In the genomic region with DNA sequence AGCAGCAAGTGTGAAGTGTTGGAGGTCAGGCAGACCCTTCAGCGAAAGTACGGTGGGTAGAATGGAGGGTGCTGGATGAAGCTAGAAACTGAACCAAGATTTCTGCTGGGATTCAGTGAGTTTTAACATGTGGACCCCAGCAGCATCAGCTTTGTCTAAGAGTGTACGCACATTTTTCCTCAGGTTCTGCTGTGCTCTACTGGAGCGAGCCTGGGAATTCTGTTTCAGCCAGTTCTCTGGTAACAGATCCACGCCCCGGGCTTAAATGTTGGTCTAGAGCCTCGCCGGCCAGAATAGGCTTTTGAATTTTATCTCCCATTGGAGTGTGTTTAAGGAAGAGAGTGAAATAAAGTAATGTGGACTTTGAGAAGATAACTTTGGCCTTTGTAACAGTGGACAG, we compare ENCODE assay signal across 22 mouse cellular contexts. TPM values are rescaled to one million over a fixed set of nuclear protein-coding genes. Genes with fewer than 3 reads are reported as not detected.
DNase-seq lines count a peak whose midpoint lies in the region; ATAC-seq and TF ChIP-seq lines count a peak whose summit lies in the region.
"Had no signal": no experiment of that assay in that cellular context is flagged by ENCODE, and none has a peak within 500 bp of the region (broad histone marks: within the 10 kb centered on the region; RNA-seq: fewer than 3 reads in every experiment).

No protein-coding gene starts in this region.

- ATAC-seq in hindbrain, embryonic 13.5 days (ENCODE audit: low FRiP score): no peak
- no peak for ATAC-seq in hindbrain, postnatal 0 days
- ATAC-seq in kidney, embryonic 15.5 days (replicated peaks; ENCODE audit: low FRiP score): peak; percentile 82
- ATAC-seq in frontal cortex, adult (ENCODE audit: low TSS enrichment): no peak
- ATAC-seq: CD4-positive, CD25-positive, alpha-beta regulatory T cell, adult 4 months; forebrain, embryonic 15.5 days had no signal

- no peak overlapping the region for H3K9ac ChIP-seq in hindbrain, embryonic 13.5 days
- H3K9ac ChIP-seq in hindbrain, postnatal 0 days (replicated peaks; ENCODE audit: low read length): no peak overlapping the region
- no peak overlapping the region for H3K9ac ChIP-seq in kidney, embryonic 15.5 days
- H3K9ac ChIP-seq: embryonic facial prominence, embryonic 12.5 days; forebrain, embryonic 15.5 days; heart, embryonic 15.5 days had no signal

- WGBS in hindbrain, embryonic 13.5 days: 91% methylated on average over 8 of the region's 8 CpGs
- WGBS in hindbrain, postnatal 0 days: 81% methylated on average over 8 of the region's 8 CpGs
- WGBS in kidney, embryonic 15.5 days: 59% methylated on average over 8 of the region's 8 CpGs

- H3K36me3 ChIP-seq in hindbrain, embryonic 13.5 days: no peaks in the 10 kb centered on the region
- no peaks in the 10 kb centered on the region for H3K36me3 ChIP-seq in hindbrain, postnatal 0 days (ENCODE audit: insufficient read depth, low read length)
- H3K36me3 ChIP-seq in kidney, embryonic 15.5 days: no peaks in the 10 kb centered on the region
- H3K36me3 ChIP-seq: embryonic facial prominence, embryonic 12.5 days; forebrain, embryonic 15.5 days; G1E; heart, embryonic 15.5 days had no signal

- H3K4me3 ChIP-seq in hindbrain, embryonic 13.5 days: no peak overlapping the region
- H3K4me3 ChIP-seq in hindbrain, postnatal 0 days (ENCODE audit: low read length): no peak overlapping the region
- no peak overlapping the region for H3K4me3 ChIP-seq in kidney, embryonic 15.5 days (replicated peaks)
- H3K4me3 ChIP-seq: embryonic facial prominence, embryonic 12.5 days; forebrain, embryonic 15.5 days; heart, embryonic 15.5 days had no signal

- H3K4me2 ChIP-seq in hindbrain, embryonic 13.5 days: no peak overlapping the region
- H3K4me2 ChIP-seq in hindbrain, postnatal 0 days (ENCODE audit: low read depth, low read length): no peak overlapping the region
- H3K4me2 ChIP-seq in kidney, embryonic 15.5 days: no peak overlapping the region
- H3K4me2 ChIP-seq: embryonic facial prominence, embryonic 12.5 days; forebrain, embryonic 15.5 days; heart, embryonic 11.5 days; heart, embryonic 15.5 days had no signal

- H3K4me1 ChIP-seq in hindbrain, embryonic 13.5 days (replicated peaks): peaks cover 32% of the 10 kb centered on the region
- H3K4me1 ChIP-seq in hindbrain, postnatal 0 days (ENCODE audit: insufficient read depth, low read length): peaks cover 4% of the 10 kb centered on the region; the same call in 1 of the 2 replicates
- 0 out of 2 replicates have a peak, but pooled peaks cover 3% of the 10 kb centered on the region for H3K4me1 ChIP-seq in kidney, embryonic 15.5 days
- H3K4me1 ChIP-seq: embryonic facial prominence, embryonic 12.5 days had no signal

- TF ChIP-seq CTCF in hindbrain, postnatal 0 days (IDR thresholded peaks at IDR 0.05; ENCODE audit: low read depth): no peak

- 0 out of 2 replicates have a peak overlapping the region, but pooled peaks have one; percentile 23 for H3K27ac ChIP-seq in hindbrain, embryonic 13.5 days
- H3K27ac ChIP-seq in hindbrain, postnatal 0 days: no peak overlapping the region
- H3K27ac ChIP-seq in kidney, embryonic 15.5 days: peak overlapping the region; percentile 64
- H3K27ac ChIP-seq: embryonic facial prominence, embryonic 12.5 days; forebrain, embryonic 15.5 days; heart, embryonic 15.5 days had no signal

- H3K27me3 ChIP-seq in hindbrain, embryonic 13.5 days: no peaks in the 10 kb centered on the region
- H3K27me3 ChIP-seq in hindbrain, postnatal 0 days (ENCODE audit: insufficient read depth, low read length): no peaks in the 10 kb centered on the region
- no peaks in the 10 kb centered on the region for H3K27me3 ChIP-seq in kidney, embryonic 15.5 days
- H3K27me3 ChIP-seq: embryonic facial prominence, embryonic 12.5 days; forebrain, embryonic 15.5 days; heart, embryonic 15.5 days had no signal

- H3K9me3 ChIP-seq in hindbrain, embryonic 13.5 days: no peaks in the 10 kb centered on the region
- H3K9me3 ChIP-seq in hindbrain, postnatal 0 days (ENCODE audit: low read length): no peaks in the 10 kb centered on the region
- H3K9me3 ChIP-seq in kidney, embryonic 15.5 days (replicated peaks): no peaks in the 10 kb centered on the region
- H3K9me3 ChIP-seq: embryonic facial prominence, embryonic 12.5 days; forebrain, embryonic 15.5 days; heart, embryonic 15.5 days had no signal

- DNase-seq in hindbrain, postnatal 0 days (ENCODE audit: low spot score): no peak
- DNase-seq in kidney, adult 11 months: no peak
- peak; percentile 13 to 20 for DNase-seq in kidney, postnatal 36 days
- no peak for DNase-seq in left cerebral cortex, adult 18-20 months (ENCODE audit: low spot score in 2 of 2)
- DNase-seq: adrenal gland, postnatal 10 days; B cell, adult 2 months; cerebellum, adult 11 months; cerebellum, adult 8-10 months; cerebellum, postnatal 25 days; gastrocnemius, postnatal 10 days; heart, adult 18-20 months; heart, postnatal 14 days had no signal

RNA-seq across cellular contexts. Expression of gene Plppr1, which starts 45.8 kb away (rescaled TPM):
- 55.1 and 59.2 TPM in 2 replicates for polyA plus RNA-seq in hindbrain, embryonic 13.5 days (2015; fragmentation: Nextera tagmentation; extraction: Ambion mirVana)
- total RNA-seq in hindbrain, postnatal 0 days (2014; rRNA removed): 38.7 and 46.1 TPM in 2 replicates
- polyA plus RNA-seq in hindbrain, postnatal 0 days (2015; fragmentation: Nextera tagmentation; extraction: Ambion mirVana): 53.1 and 54.4 TPM in 2 replicates
- 5.0 and 5.6 TPM in 2 replicates for polyA plus RNA-seq in kidney, embryonic 15.5 days (2015; fragmentation: Nextera tagmentation; extraction: Ambion mirVana)
- total RNA-seq in left cerebral cortex, adult 18-20 months (2021): 10 to 100 TPM in 1 of 2 experiments, 1 to 10 TPM in 1; 8.1 to 12.0 TPM
- total RNA-seq: hematopoietic stem cell, adult 5-6 weeks had no signal
- polyA plus RNA-seq: G1E had no signal

Comparison
In these comparisons a context has a peak if more than half of its experiments do, and no peak if none do; other contexts are left out.
1. DNase-seq: peak in kidney, postnatal 36 days (2 of 2); none in hindbrain, postnatal 0 days (single experiment), kidney, adult 11 months (single experiment) and left cerebral cortex, adult 18-20 months (0 of 2).